In genomic region chr8:115597226-115597953, GRCm38 (mm10) we compare ENCODE assay signal across 8 mouse cellular contexts.
DNase-seq lines count a peak whose midpoint lies in the region; ATAC-seq lines count a peak whose summit lies in the region.

No protein-coding gene starts in this region.

- H3K4me2 ChIP-seq in liver, embryonic 12.5 days = no peak overlapping the region

- intact Hi-C loops in gastrocnemius, postnatal 14 days (cut with DNase I; ENCODE audit: low total_unique reads) = no loop called here
- intact Hi-C loops in left cerebral cortex, postnatal 10 days (cut with DNase I) = no loop called here

- no peaks in the 10 kb centered on the region for H3K9me3 ChIP-seq in liver, embryonic 12.5 days (replicated peaks)

- no peaks in the 10 kb centered on the region for H3K27me3 ChIP-seq in liver, embryonic 12.5 days (replicated peaks)

- H3K27ac ChIP-seq in liver, embryonic 12.5 days = no peak overlapping the region

- H3K9ac ChIP-seq in liver, embryonic 12.5 days = no peak overlapping the region

- WGBS in liver, embryonic 12.5 days (ENCODE audit: insufficient replicate concordance) = 16% methylated on average over 10 of the region's 10 CpGs

- no peak for ATAC-seq in liver, embryonic 12.5 days
- ATAC-seq in megakaryocyte-erythroid progenitor cell, adult 5-6 weeks (replicated peaks; ENCODE audit: low FRiP score, low TSS enrichment, poor library complexity, severe bottlenecking) = no peak

- DNase-seq in adrenal gland, adult (ENCODE audit: inconsistent age in 2 of 2, low spot score in 1 of 2) = peak; percentile 12 to 36
- DNase-seq in adrenal gland, adult 18-20 months (ENCODE audit: low spot score in 2 of 2) = no peak
- DNase-seq in liver = peak; percentile 10
- DNase-seq in gastrocnemius, postnatal 14 days = peak; percentile 18
- peak; percentile 10 to 67 for DNase-seq in left cerebral cortex, postnatal 10 days (ENCODE audit: extremely low spot score in 1 of 2, low spot score in 2 of 2)
- DNase-seq in ovary, adult 18-20 months (ENCODE audit: low spot score) = no peak

- 0 out of 2 replicates have a peak, but pooled peaks cover 6% of the 10 kb centered on the region for H3K4me1 ChIP-seq in liver, embryonic 12.5 days

- no peak overlapping the region for H3K4me3 ChIP-seq in liver, embryonic 12.5 days

- no peaks in the 10 kb centered on the region for H3K36me3 ChIP-seq in liver, embryonic 12.5 days

Comparison
In these comparisons a context has a peak if more than half of its experiments do, and no peak if none do; other contexts are left out.
1. DNase-seq: peak in adrenal gland, adult (2 of 2), liver (single experiment), gastrocnemius, postnatal 14 days (single experiment) and left cerebral cortex, postnatal 10 days (2 of 2); none in adrenal gland, adult 18-20 months (0 of 2) and ovary, adult 18-20 months (single experiment).